ENCODE assay signal across 9 mouse cellular contexts in genomic region chr10:110931913-110932560, GRCm38 (mm10). TPM values are rescaled to one million over a fixed set of nuclear protein-coding genes. Genes with fewer than 3 reads are reported as not detected.
DNase-seq lines count a peak whose midpoint lies in the region; ATAC-seq and TF ChIP-seq lines count a peak whose summit lies in the region.
"Had no signal": no experiment of that assay in that cellular context is flagged by ENCODE, and none has a peak within 500 bp of the region (broad histone marks: within the 10 kb centered on the region; RNA-seq: fewer than 3 reads in every experiment).

No protein-coding gene starts in this region.

- H3K4me1 ChIP-seq in heart, adult 2 months (ENCODE audit: control insufficient read depth, insufficient read depth, low read length): peaks cover 4% of the 10 kb centered on the region
- H3K4me1 ChIP-seq in bone marrow, adult 2 months (ENCODE audit: control insufficient read depth, insufficient read depth, low read length): no peaks in the 10 kb centered on the region; the same call in 1 of the 2 replicates
- H3K4me1 ChIP-seq in hindbrain, embryonic 11.5 days (replicated peaks; ENCODE audit: control insufficient read depth, insufficient read depth, low read length): no peaks in the 10 kb centered on the region
- H3K4me1 ChIP-seq in liver, embryonic 14.5 days (replicated peaks; ENCODE audit: control insufficient read depth in 2 of 2, insufficient read depth in 2 of 2, low read length in 1 of 2): peaks cover 0 to 5% of the 10 kb centered on the region in 2 experiments; a peak in 2 of 4 replicates
- H3K4me1 ChIP-seq in neural tube, embryonic 11.5 days (ENCODE audit: control insufficient read depth, insufficient read depth, low read length): peaks cover 8% of the 10 kb centered on the region

- ATAC-seq in hindbrain, embryonic 11.5 days (ENCODE audit: low FRiP score): peak; percentile 80
- peak; percentile 70; the same call in 1 of the 2 replicates for ATAC-seq in liver, embryonic 14.5 days (ENCODE audit: insufficient read depth)
- peak; percentile 75 for ATAC-seq in neural tube, embryonic 11.5 days (ENCODE audit: insufficient read depth, low FRiP score, low TSS enrichment)

- intact Hi-C loops in heart, adult 2 months (cut with DNase I): no loop called here

- no peak for TF ChIP-seq CTCF in heart, adult 2 months (IDR thresholded peaks at IDR 0.05)
- TF ChIP-seq CTCF in bone marrow, adult 2 months (IDR thresholded peaks at IDR 0.05; ENCODE audit: control insufficient read depth, insufficient read depth, low read length): no peak
- no peak for TF ChIP-seq CTCF in liver, embryonic 14.5 days (IDR thresholded peaks at IDR 0.05; ENCODE audit: low read depth)

- H3K9ac ChIP-seq in heart, adult 2 months (ENCODE audit: low read depth, low read length): no peak overlapping the region; the same call in 1 of the 2 replicates
- H3K9ac ChIP-seq in hindbrain, embryonic 11.5 days (ENCODE audit: low read depth, low read length): no peak overlapping the region
- no peak overlapping the region for H3K9ac ChIP-seq in liver, embryonic 14.5 days (replicated peaks)
- no peak overlapping the region for H3K9ac ChIP-seq in neural tube, embryonic 11.5 days (ENCODE audit: low read length)

- peak overlapping the region; percentile 17 for H3K4me2 ChIP-seq in hindbrain, embryonic 11.5 days (replicated peaks; ENCODE audit: low read depth, low read length)
- H3K4me2 ChIP-seq in liver, embryonic 14.5 days (ENCODE audit: low read depth): peak overlapping the region; percentile 47
- H3K4me2 ChIP-seq in neural tube, embryonic 11.5 days (ENCODE audit: low read depth): no peak overlapping the region

- TF ChIP-seq POLR2A in heart, adult 2 months (IDR thresholded peaks at IDR 0.05; ENCODE audit: insufficient read depth, low read depth, low read length): no peak
- 0 out of 2 replicates have a peak, but pooled peaks have one; percentile 19 for TF ChIP-seq POLR2A in bone marrow, adult 2 months (IDR thresholded peaks at IDR 0.05; ENCODE audit: borderline replicate concordance, control insufficient read depth, low read depth, low read length)

- DNase-seq in heart, adult 2 months: peak in 1 of 2 experiments; percentile 55
- DNase-seq in heart, postnatal 4 days: no peak
- DNase-seq in hindbrain, embryonic 11.5 days (ENCODE audit: low spot score): peak; percentile 59
- no peak for DNase-seq in liver, embryonic 14.5 days (ENCODE audit: low read depth in 3 of 3, low spot score in 3 of 3)
- DNase-seq in neural tube, embryonic 11.5 days (ENCODE audit: low spot score): peak; percentile 55
- DNase-seq in layer of hippocampus, adult 8-10 months (ENCODE audit: low spot score in 2 of 2): no peak
- no peak for DNase-seq in gastrocnemius, adult 8-10 months (ENCODE audit: low spot score in 2 of 2)

- H3K27ac ChIP-seq in heart, adult 2 months: peak overlapping the region; percentile 26; the same call in 1 of the 2 replicates
- H3K27ac ChIP-seq in bone marrow, adult 2 months (ENCODE audit: control insufficient read depth, insufficient read depth, low read depth, low read length, poor library complexity): no peak overlapping the region
- peak overlapping the region; percentile 56; the same call in 1 of the 2 replicates for H3K27ac ChIP-seq in hindbrain, embryonic 11.5 days (ENCODE audit: low read depth, low read length)
- no peak overlapping the region for H3K27ac ChIP-seq in liver, embryonic 14.5 days
- H3K27ac ChIP-seq in neural tube, embryonic 11.5 days (ENCODE audit: low read depth, low read length): no peak overlapping the region

- peak overlapping the region; percentile 0; the same call in 1 of the 2 replicates for H3K4me3 ChIP-seq in heart, adult 2 months
- peak overlapping the region; percentile 48 for H3K4me3 ChIP-seq in bone marrow, adult 2 months (replicated peaks; ENCODE audit: control insufficient read depth, low read depth, low read length)
- peak overlapping the region; percentile 6; the same call in 1 of the 2 replicates for H3K4me3 ChIP-seq in hindbrain, embryonic 11.5 days (ENCODE audit: low read depth, low read length)
- H3K4me3 ChIP-seq in liver, embryonic 14.5 days (ENCODE audit: insufficient read depth in 1 of 2, low read depth in 2 of 2, low read length in 2 of 2): peak overlapping the region; percentile 2 to 47; a peak in 3 of 4 replicates
- H3K4me3 ChIP-seq in neural tube, embryonic 11.5 days (ENCODE audit: low read depth, low read length): no peak overlapping the region

- H3K9me3 ChIP-seq in hindbrain, embryonic 11.5 days (ENCODE audit: control insufficient read depth, low read length): no peaks in the 10 kb centered on the region
- no peaks in the 10 kb centered on the region for H3K9me3 ChIP-seq in liver, embryonic 14.5 days (ENCODE audit: control insufficient read depth, low read length)
- no peaks in the 10 kb centered on the region for H3K9me3 ChIP-seq in neural tube, embryonic 11.5 days (ENCODE audit: control insufficient read depth, low read length)

- no peaks in the 10 kb centered on the region for H3K27me3 ChIP-seq in heart, adult 2 months (ENCODE audit: control insufficient read depth, insufficient read depth, low read length)
- no peaks in the 10 kb centered on the region for H3K27me3 ChIP-seq in hindbrain, embryonic 11.5 days (ENCODE audit: control insufficient read depth, insufficient read depth, low read length)
- no peaks in the 10 kb centered on the region for H3K27me3 ChIP-seq in liver, embryonic 14.5 days (ENCODE audit: control insufficient read depth, insufficient read depth, low read length)
- H3K27me3 ChIP-seq in neural tube, embryonic 11.5 days (ENCODE audit: control insufficient read depth, insufficient read depth, low read length): no peaks in the 10 kb centered on the region
- H3K27me3 ChIP-seq: CH12.LX had no signal

- no peaks in the 10 kb centered on the region for H3K36me3 ChIP-seq in heart, adult 2 months (ENCODE audit: control insufficient read depth, insufficient read depth, low read length)
- no peaks in the 10 kb centered on the region for H3K36me3 ChIP-seq in hindbrain, embryonic 11.5 days (ENCODE audit: control insufficient read depth, insufficient read depth, low read length)
- H3K36me3 ChIP-seq in liver, embryonic 14.5 days (replicated peaks; ENCODE audit: control insufficient read depth, insufficient read depth, low read depth): no peaks in the 10 kb centered on the region
- no peaks in the 10 kb centered on the region for H3K36me3 ChIP-seq in neural tube, embryonic 11.5 days (ENCODE audit: control insufficient read depth, insufficient read depth, low read length)

- no peak for TF ChIP-seq EP300 in heart, adult 2 months (IDR thresholded peaks at IDR 0.05; ENCODE audit: insufficient read depth, low read depth, low read length)
- TF ChIP-seq EP300 in liver, embryonic 14.5 days (IDR thresholded peaks at IDR 0.05; ENCODE audit: low read depth): no peak

- 53% methylated on average over 20 of the region's 20 CpGs for WGBS in heart, adult 2 months
- 33% methylated on average over 20 of the region's 20 CpGs for WGBS in bone marrow, adult 2 months
- 60% methylated on average over 20 of the region's 20 CpGs for WGBS in hindbrain, embryonic 11.5 days
- 37% methylated on average over 20 of the region's 20 CpGs for WGBS in liver, embryonic 14.5 days (ENCODE audit: insufficient replicate concordance)
- 50% methylated on average over 20 of the region's 20 CpGs for WGBS in neural tube, embryonic 11.5 days

- no peaks in the 10 kb centered on the region for H3K79me2 ChIP-seq in heart, adult 2 months (replicated peaks; ENCODE audit: control insufficient read depth, insufficient read depth, low read length)

RNA-seq across cellular contexts. Expression of gene Csrp2, which starts 12.4 kb away (rescaled TPM):
- total RNA-seq in heart, adult 2 months (2021): 10 to 100 TPM; 37.0 to 41.6 TPM
- polyA plus RNA-seq in heart, adult 2 months (2012; rRNA removed): 39.3 and 39.5 TPM in 2 replicates
- 100 to 1,000 TPM; 267 to 274 TPM for total RNA-seq in heart, postnatal 4 days (2021)
- polyA plus RNA-seq in bone marrow, adult 2 months (2011; ENCODE audit: insufficient read depth, insufficient read length, low replicate concordance, missing spikeins): 7.8 and 36.9 TPM in 2 replicates
- polyA plus RNA-seq in hindbrain, embryonic 11.5 days (2014; fragmentation: Nextera tagmentation; extraction: Ambion mirVana): 150 and 156 TPM in 2 replicates
- 8.5 and 13.7 TPM in 2 replicates for polyA plus RNA-seq in liver, embryonic 14.5 days (2012; rRNA removed)
- 14.8 and 15.1 TPM in 2 replicates for polyA plus RNA-seq in liver, embryonic 14.5 days (2014; fragmentation: Nextera tagmentation; extraction: Ambion mirVana)
- 152 and 165 TPM in 2 replicates for polyA plus RNA-seq in neural tube, embryonic 11.5 days (2014; fragmentation: Nextera tagmentation; extraction: Ambion mirVana)
- 10 to 100 TPM in 3 of 4 experiments, 1 to 10 TPM in 1; 9.4 to 18.2 (median 12.6) TPM for total RNA-seq in layer of hippocampus, adult 8-10 months (2022)
- 1 to 10 TPM; 2.7 to 6.5 (median 3.3) TPM for total RNA-seq in gastrocnemius, adult 8-10 months (2022)

Comparison
In these comparisons a context has a peak if more than half of its experiments do, and no peak if none do; other contexts are left out.
1. DNase-seq: peak in hindbrain, embryonic 11.5 days (single experiment) and neural tube, embryonic 11.5 days (single experiment); none in heart, postnatal 4 days (single experiment), liver, embryonic 14.5 days (0 of 3), layer of hippocampus, adult 8-10 months (0 of 2) and gastrocnemius, adult 8-10 months (0 of 2).
2. H3K27ac ChIP-seq: peak in heart, adult 2 months (single experiment) and hindbrain, embryonic 11.5 days (single experiment); none in bone marrow, adult 2 months (single experiment), liver, embryonic 14.5 days (single experiment) and neural tube, embryonic 11.5 days (single experiment).
3. Peak in every context shown above with its lines, with median percentiles within 50 percentile points of each other: ATAC-seq.